Mouse (Mus musculus) heart, adult 2 months (tissue): ENCODE measurements at regions not wholly inside any gene's neighbourhood (a gene's known extent, or its start where the extent isn't known, plus 50 kb on each side); places are given as distances from the start of the nearest gene placed in this dataset.

ENCODE experiments used
- CTCF ChIP-seq: fragments of 200-600 bp; IDR thresholded peaks from 2 replicates; pipeline ENCODE4 v1.8.1; 2022; ENCODE audit warnings: antibody characterized with exemption, mild to moderate bottlenecking, moderate library complexity
- POLR2A ChIP-seq: fragments of 200-500 bp; IDR thresholded peaks from 2 replicates; pipeline ENCODE4 v1.6.1; 2011; ENCODE audit warnings: mild to moderate bottlenecking, low read depth, low read length, control low read depth; ENCODE audit not compliant: insufficient read depth

DNA sequence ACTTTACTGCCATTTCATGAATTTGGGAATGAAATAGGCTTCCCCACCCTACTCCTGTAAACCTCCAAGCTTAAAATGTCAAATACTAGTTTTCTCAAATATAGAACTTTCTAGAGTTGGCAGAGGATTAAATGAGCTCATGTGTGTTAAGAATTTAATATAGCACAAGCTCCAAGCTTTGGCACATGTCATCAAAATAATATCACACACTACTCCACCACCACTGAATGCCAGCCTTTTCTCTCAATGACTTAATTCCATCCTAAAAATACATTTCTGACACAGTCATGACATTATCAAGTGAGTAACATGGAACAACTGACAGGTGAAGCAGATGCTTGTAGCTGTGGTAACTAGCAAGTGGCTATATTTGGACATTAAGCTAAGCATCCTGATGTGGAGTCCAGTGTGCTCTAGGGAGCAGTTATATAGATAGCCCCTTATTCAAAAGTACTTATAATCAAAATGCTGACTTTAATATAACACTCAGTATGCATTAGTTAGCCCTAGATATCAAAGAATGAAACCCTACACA is 728.0 kb upstream of the Slit2 start:
- TF ChIP-seq CTCF (no peak), POLR2A (no peak)
